Mouse (Mus musculus): ENCODE results near the gene Dstn.

The Dstn gene

DNA sequence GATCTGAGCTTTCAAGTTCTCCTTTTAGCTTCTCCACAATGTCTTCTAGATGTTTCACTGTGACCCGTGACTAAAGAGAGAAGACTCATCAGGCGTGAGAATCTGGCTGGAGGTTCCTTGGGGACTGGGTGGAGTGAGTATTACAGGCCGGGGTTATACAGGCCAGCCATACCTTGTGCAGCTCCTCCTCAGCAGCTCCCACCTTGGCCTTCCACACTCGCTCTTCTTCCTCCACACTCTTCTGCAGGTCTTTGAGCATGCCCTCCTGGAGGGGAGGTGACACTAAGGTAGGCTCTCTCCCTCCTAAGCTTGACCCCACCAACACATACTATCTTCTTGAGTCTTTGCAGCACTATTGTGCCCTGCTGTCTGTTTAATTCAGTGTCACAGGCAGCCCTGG lies 38.8 kb downstream of the Dstn start:
- no peak for DNase-seq (ENCODE audit: low spot score in 2 of 2)

DNA sequence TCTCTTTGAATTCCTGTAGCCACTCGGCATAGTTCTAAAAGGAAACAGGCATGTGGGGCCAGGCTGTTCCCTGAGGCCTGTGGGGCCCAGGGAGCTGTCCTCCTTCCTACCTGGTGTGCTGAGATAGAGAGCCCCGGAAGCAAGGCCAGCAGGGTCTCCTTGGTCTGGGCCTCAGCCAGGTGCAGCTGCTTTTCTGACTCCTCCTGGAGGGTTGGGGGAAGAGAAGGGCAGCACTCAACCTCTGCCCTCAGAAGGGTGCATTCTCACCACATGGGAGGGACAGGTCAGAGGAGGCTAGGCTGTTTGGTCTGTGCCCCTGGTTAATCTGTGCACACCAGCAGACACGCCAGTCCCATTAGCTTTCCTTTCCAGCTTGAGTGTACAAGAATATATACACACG lies 39.9 kb downstream of the Dstn start:
- no peak for DNase-seq (ENCODE audit: low spot score in 2 of 2)

DNA sequence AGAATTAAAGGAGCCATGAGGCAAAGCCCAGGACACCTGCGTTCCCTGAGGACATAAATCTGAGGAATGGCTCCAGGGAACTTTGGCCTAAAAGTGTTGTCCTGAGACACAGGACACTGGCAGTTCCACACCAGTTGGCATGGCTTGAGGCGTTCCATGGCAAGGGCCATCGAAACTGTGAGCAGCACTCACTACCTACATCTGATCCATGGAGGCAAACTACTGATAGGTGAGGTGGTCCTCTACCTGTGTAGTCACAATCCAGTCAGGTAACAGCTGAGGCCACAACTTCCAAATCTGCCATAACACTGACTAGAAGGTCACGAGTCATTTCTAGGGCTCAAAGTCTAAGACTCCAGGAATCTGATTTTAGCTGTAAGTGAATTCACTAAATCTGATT lies 40.6 kb downstream of the Dstn start:
- no peak for DNase-seq (ENCODE audit: low spot score in 2 of 2)

DNA sequence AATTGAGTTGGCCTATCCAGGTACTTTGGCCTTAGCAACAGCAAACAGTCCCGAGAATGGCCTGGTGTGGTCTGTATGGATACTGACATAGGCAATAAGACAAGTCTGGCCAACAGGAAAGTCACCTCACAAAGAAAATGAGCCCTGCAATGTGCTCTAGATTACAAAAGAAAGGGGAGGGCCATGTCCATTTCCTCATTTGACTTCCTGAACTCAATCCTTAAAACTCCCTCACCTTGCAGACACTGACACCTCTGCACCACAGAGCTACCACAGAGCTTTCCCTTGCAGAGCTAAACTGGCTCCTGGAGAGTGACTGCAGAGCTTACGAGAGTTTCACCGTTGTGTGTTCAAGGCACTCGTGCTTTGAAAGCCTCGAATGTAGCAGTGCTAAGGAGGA lies 47.1 kb downstream of the Dstn start:
- DNase-seq (ENCODE audit: low spot score in 2 of 2) = no peak

DNA sequence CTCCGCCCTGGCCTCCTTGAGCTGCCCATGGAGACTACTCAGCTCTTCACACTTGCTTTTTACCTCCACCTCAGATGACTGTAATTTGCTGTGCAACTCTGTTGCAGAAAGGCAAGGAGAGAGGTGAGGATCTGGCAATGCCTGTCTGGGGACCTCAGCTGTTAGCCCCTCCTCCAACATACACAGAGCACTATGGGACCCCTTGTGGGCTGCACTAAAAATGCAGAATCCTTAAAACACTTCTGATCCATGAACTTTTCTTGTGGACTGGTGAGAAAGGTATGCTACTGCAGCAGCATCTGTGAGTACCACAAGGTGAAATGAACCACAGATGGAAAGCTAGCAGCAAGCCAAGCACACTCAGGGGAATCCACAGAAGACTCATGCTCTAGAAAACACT lies 48.2 kb downstream of the Dstn start:
- DNase-seq (ENCODE audit: low spot score in 2 of 2) = no peak

DNA sequence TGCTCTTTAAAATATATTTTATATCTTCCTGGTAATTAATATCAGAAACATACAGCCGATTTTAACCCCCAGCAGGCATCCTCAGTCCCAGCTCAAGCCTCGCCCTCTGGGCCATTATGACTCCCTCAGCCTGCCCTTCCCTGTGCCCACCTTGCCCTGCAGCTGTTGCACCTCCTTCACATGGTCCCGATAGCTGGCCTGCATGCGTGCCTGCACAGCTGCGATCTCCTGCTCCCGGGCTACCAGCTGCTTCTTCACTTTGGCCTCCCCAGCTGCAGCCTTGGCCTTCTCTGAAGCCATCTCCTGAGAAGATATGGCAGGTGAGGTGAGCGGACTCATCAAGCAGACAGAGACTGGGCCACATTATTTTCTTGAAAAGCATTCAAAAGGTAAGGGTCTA lies 54.1 kb downstream of the Dstn start:
- no peak for DNase-seq (ENCODE audit: low spot score in 2 of 2)

DNA sequence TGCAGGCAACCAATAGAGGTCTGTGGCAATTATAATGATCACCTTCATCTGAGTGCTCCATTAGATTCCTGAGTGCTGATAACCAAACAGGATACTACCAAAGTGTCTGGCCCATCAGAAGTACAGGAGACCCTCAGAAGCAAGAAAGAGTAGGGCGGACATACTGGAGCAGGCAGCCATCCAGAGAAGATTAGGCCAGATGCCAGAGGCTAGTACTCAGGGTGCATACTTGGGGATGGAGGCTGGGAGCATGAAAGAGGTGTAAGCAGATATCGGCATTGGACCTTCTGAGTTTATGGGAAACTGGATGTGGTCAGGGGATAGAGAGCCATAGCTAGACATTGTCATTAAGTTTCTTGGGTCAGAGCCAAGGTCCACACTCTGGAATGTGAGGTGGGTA lies 55.7 kb downstream of the Dstn start:
- no peak for DNase-seq (ENCODE audit: low spot score in 2 of 2)

DNA sequence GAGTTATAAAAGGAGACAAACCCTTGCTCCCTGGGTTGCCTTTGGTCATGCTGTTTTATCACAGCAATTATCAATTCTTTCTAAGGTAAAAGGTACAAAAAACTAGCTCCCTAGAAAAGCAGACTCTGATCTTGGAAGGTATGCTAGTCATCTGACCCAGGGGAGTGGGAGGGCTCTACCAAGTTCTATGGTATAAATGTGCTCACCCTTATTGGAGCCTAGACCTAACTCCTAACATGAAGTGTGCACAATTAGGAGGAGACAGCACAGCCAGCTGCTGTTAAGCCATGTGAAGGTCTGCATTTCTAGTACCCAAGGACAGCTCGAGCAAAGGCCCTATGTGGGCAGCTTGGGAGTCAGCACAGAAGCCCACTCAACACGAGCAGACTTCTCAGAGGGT lies 56.8 kb downstream of the Dstn start:
- no peak for DNase-seq (ENCODE audit: low spot score in 2 of 2)

DNA sequence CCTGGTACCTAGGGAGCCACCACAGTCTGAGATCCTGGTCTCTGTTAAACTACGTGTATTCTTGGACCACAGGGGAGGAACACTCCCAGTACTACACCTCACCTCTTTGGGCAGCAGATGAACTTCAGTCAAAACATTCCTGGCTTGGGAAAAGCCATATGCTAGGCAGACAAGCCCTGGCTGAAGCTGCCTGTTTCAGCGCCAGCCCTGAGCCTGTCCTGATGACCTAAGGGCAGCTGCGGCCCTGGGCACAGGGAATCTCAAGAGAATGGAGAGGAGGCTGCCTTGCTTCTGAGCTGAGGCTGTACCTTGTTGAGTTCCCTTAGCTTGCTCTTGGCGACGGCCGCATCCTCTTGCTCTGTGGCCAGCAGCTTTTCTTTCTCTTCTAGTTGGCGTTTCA lies 58.0 kb downstream of the Dstn start:
- no peak for DNase-seq (ENCODE audit: low spot score in 2 of 2)

DNA sequence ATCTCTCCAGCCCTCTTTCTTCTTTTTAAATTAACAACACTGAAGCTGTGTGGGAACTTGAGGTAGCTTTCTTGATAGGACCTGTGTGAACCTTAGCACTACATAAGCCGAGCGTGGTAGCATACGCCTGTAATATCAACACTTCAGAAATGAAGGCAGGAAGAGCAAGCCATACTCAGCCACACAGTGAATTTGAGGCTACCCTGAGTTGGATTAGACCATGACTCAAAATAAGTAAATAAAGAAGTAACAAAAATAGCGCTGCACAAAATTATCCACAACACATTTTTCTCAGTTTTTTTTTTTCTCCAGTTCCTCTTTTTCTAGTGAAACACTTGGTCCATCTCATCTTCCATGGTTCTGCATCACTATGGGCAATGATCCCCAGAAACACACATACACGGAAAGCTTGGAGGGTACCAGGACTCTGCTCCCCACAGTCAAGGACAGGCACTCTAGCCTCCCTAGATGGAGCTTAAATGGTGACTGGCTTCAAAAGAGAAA lies 60.1 kb downstream of the Dstn start:
- no peak for DNase-seq (ENCODE audit: low spot score in 2 of 2)

DNA sequence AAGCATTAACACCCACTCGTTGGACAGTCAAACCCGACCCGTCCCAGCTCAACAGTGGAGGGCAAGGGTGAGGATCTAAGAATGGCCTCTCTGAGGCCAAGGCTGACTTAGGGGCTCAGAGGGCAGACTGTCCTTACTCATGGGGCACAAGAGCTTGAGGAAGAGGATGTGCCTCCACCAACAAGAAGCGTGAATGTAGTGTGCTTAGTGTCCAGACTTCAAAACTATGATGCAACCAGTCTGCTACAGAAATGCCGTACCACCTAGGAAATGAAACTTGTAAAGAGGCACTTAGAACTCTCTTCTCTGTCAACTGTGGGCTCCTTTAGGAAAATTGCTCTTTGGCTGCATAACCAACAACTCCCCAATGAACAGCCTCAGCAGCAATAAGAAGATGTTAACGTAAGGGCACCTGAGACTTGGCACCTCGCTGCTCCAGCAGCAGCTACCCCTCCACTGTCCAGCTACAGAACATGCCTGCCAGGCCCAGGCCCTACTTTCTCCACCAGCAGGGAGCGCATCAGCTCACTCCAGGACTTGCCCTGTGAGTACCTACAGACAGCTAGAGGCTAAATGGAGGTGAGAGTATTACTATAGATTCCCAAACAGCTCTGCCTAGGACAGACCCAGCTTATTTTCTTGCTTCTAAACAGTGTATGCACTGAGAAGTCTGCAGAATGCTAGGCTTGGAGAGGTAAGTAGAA lies 63.5 kb downstream of the Dstn start:
- no peak for DNase-seq (ENCODE audit: low spot score in 2 of 2)

DNA sequence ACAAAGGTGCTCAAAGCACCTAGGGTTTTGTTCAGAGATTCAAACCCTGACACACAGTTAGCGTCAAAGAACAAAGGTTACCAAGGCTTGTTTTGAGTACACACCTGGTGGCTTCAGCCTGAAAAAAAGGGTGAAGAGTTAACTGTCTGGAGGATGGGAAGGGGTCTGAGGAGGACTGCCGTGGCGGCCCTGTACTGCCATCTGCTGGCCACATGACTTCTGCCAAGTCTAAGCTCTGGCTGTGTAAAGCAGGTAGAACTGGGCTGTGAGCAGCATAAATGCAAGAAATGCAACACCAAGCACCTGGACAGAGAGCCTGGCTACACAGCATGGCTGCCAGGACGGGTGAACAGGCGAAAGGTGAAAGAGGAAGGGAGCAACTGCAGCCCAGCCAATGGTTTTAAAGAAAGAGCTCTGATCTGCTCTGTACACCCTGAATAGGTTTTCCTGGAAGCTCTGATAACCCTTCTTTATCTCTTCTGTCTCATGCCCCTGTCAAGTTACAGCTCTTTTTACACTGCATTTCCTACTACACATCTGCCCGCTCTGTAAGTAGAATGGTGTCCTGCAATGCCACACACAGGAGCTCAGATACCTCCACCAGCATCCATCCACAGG lies 65.8 kb downstream of the Dstn start:
- peak; percentile 40 to 55 for DNase-seq (ENCODE audit: low spot score in 2 of 2)

DNA sequence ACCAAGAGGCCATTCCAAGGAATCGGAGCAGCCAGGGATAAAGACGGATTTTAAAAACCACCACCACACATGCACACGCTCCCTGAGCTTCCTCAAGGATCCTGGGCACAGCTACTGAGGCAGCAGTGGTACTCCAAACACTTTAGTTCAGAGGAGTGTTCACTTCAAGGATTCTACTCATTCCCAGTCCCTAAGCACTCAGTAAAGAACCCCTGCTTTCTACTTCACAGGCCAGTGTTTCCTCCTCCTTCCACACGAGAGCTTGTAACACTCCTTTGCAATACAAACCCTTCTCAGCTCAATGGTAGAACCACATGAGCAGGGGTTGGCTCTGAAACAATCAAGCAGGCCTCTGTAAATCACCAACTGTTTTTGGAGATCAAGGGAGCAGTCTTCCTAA lies 67.0 kb downstream of the Dstn start:
- DNase-seq (ENCODE audit: low spot score in 2 of 2) = no peak

DNA sequence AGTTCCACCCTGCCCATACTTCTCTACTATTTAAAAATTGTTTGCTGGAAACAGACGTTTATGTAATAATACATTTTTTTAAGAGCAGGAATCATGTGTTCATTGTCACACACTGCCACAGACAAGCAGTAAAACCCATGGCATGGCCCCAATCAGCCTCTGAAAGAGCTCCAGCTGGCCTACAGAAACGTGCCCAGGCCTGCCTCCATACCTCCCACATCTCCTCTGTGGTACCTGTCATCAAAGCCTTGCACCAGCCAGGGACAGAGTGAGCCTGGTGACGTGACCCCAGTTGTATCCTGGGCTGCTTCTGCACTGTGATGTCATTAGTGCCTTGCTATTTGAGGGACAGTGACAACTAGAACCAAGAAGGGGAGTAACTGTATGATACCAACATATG lies 67.8 kb downstream of the Dstn start:
- peak in 1 of 2 experiments; percentile 17 for DNase-seq (ENCODE audit: low spot score in 2 of 2)

DNA sequence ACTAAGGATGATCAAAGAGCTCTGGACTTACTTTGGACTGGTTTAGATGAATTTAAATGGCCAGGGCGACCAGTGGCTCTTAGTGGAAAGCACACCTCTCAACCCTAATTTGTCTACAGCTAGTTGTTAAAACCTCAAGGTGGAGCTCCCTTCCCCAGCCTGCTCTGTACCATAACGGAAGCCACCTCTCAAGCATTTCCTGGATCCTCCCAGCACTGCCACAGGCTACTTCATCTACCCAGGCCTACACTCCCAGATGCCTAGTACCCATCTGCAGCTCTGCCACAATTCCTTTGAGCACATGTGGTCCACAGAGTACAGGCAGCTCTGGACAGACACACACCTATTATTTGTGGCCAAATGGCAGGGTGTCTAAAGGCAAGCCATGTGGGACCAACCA lies 68.4 kb downstream of the Dstn start:
- DNase-seq (ENCODE audit: low spot score in 2 of 2) = no peak

DNA sequence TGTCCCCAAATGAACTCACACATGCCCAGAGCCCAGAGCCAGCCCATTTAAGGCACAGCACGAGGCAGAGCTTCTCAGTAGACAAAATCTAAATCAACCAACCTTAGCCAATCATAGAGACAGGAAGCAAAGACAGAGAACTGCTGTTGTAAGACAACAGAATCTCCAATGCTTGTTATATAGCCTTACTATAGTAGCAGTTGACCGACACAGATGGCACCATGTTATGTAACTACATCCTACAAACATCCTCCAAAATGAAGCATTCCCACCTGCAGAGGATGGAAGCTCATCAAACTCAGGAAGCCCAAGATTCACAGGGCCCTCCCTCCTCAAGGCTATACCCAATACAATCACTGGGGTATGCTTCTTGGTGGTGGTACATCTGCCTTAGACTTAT lies 72.4 kb downstream of the Dstn start:
- no peak for DNase-seq (ENCODE audit: low spot score in 2 of 2)

DNA sequence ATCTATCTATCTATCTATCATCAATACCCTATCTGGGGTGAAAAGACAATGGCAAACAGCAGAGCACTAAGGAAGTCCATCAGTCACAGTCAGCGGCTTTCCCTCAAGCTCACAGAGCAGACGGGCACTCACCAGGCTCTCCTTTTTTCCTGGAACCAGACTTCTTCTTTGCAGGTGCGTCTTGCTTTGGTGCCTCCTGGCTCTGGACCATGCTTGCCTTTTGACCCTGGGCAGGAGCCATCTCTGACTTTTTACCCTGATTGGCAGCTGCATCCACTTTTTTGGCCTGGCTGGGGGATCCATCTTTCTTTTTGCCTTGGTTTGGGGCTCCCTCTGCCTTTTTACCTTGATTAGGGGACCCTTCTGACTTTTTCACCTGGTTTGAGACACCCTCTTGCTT lies 72.9 kb downstream of the Dstn start:
- no peak for DNase-seq (ENCODE audit: low spot score in 2 of 2)

DNA sequence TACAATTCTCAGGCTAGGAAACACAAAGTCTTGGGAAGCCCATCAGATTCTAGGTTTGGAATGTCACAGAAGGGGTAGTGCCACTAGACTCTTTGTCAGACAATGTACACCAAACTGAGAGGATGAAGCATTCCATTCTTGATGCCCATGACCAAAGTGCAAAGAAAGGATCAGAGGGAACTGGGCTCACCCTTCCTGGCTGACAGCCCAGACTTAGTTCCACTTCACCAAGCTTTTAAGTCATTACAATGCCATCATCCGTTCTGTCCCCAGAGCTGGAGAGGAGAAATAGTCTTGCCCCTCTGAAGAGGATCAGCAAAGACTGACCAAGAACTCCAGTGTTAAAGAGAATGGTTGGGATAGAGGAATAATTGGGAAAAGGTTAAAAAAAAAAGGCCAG lies 75.9 kb downstream of the Dstn start:
- DNase-seq (ENCODE audit: low spot score in 2 of 2) = no peak

DNA sequence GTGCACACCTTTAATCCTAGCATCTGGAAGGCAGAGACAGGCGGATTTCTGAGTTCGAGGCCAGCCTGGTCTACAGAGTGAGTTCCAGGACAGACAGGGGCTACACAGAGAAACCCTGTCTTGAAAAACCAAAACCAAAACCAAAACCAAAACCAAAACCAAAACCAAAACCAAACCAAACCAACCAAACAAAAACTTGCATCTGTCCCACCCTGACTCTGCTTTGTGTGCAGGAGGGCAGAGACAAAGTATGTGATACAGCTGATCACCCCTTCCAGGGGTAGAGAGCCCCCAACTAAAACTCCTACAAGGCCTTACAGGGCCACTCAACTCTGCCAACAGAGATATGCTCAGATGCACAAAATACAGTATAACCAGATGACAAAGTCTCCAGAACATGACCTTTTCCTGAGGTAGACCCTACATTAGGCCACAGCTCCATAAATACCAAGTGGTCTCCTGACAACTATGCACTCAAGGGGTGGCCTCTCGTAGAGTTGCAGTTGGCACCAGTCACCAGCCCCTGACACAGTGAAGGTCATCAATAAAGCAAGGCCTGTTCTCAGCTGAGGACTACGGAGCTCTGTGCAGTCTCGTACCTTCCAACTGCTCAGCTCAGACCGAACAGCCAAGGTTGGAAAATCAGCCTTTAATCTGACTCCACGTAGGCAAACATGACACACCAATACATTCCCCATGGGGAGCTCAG lies 77.0 kb downstream of the Dstn start:
- DNase-seq (ENCODE audit: low spot score in 2 of 2) = no peak

Measured in right cerebral cortex, postnatal 36 days (tissue).